Mouse (Mus musculus) heart, embryonic 16.5 days (tissue): Measurements from ENCODE around the gene Spdye4b. TPM values are rescaled to one million over a fixed set of nuclear protein-coding genes. Genes with fewer than 3 reads are reported as not detected.
A peak's percentile ranks its signal among the peaks of the same experiment; 100 is the strongest.
"Not testable (repeated sequence)": the region's sequence is repeated elsewhere in the genome, so short reads cannot be mapped to it uniquely, and the experiment has no call there.

ENCODE experiments used
- ATAC-seq: fragments of 200-750 bp; cut with Nextera tagmentation; replicated peaks from 2 replicates; pipeline ENCODE4 v1.8.0; 2017; ENCODE audit warnings: moderate number of reproducible peaks; ENCODE audit not compliant: insufficient read depth, low FRiP score; ENCODE audit errors: extremely low read depth
- H3K27ac ChIP-seq: fragments of 300-500 bp; sonication (generic); 2 replicates; pipeline ENCODE4 v1.5.1; 2014; ENCODE audit warnings: mild to moderate bottlenecking, low read length, control low read depth, moderate library complexity
- H3K27me3 ChIP-seq: fragments of 300-500 bp; sonication (generic); 2 replicates; pipeline ENCODE4 v1.6.1; 2014; ENCODE audit warnings: low read length, mixed read lengths; ENCODE audit not compliant: control insufficient read depth, insufficient read depth
- H3K36me3 ChIP-seq: fragments of 300-500 bp; sonication (generic); 2 replicates; pipeline ENCODE4 v1.6.1; 2014; ENCODE audit not compliant: control insufficient read depth, insufficient read depth
- H3K4me1 ChIP-seq: fragments of 300-500 bp; sonication (generic); 2 replicates; pipeline ENCODE4 v1.6.1; 2014; ENCODE audit warnings: low read length, mixed read lengths; ENCODE audit not compliant: control insufficient read depth, insufficient read depth
- H3K4me2 ChIP-seq: fragments of 300-500 bp; sonication (generic); 2 replicates; pipeline ENCODE4 v1.6.1; 2014; ENCODE audit warnings: low read depth, mild to moderate bottlenecking, control low read depth, low read length
- H3K4me3 ChIP-seq: fragments of 300-500 bp; sonication (generic); 2 replicates; pipeline ENCODE4 v1.5.1; 2014; ENCODE audit warnings: mild to moderate bottlenecking, control low read depth, low read length
- H3K9ac ChIP-seq: fragments of 300-500 bp; sonication (generic); 2 replicates; pipeline ENCODE4 v1.6.1; 2014; ENCODE audit warnings: low read length, control low read depth
- H3K9me3 ChIP-seq: fragments of 300-500 bp; sonication (generic); replicated peaks from 2 replicates; pipeline ENCODE4 v1.6.1; 2016; ENCODE audit warnings: low read length; ENCODE audit not compliant: control insufficient read depth
- WGBS: fragments of 180-500 bp; shearing (Covaris S2); extraction: QIAGEN DNeasy Blood & Tissue Kit; methylation state at CpG from one replicate; pipeline ENCODE4 v1.1.7; 2014; 5-methylcytosine and 5-hydroxymethylcytosine counted together
- polyA plus RNA-seq: library from polyadenylated mRNA; unstranded; fragments of >200 nt; fragmentation: Nextera tagmentation; extraction: Ambion mirVana; gene quantifications from 2 replicates; pipeline ENCODE4 v1.2.1, GENCODE M21; 2015

Spdye4b gene
- polyA plus RNA-seq, 1 experiment from 2014 or later, result not detected

GRCm38 (mm10) chr5:143194747-143195146, 13.9 kb downstream of the Spdye4b start:
- not testable (repeated sequence) for ATAC-seq, H3K4me2 ChIP-seq, H3K27ac ChIP-seq, H3K4me3 ChIP-seq, H3K27me3 ChIP-seq, H3K9ac ChIP-seq, H3K4me1 ChIP-seq, H3K36me3 ChIP-seq, H3K9me3 ChIP-seq
- 53% methylated on average over 8 of the region's 8 CpGs for WGBS

- Histone ChIP-seq H3K9ac (no peak overlapping the region), H3K4me1 (no peaks in the 10 kb centered on the region), H3K4me3 (no peak overlapping the region), H3K36me3 (no peaks in the 10 kb centered on the region), H3K4me2 (no peak overlapping the region), H3K9me3 (no peaks in the 10 kb centered on the region), H3K27me3 (no peaks in the 10 kb centered on the region), H3K27ac (no peak overlapping the region)
- 69% methylated on average over 2 of the region's 2 CpGs for whole genome bisulfite sequencing
- no peak for ATAC-seq
These were observed 14.3 kb downstream of the Spdye4b start for GRCm38 (mm10) chr5:143195166-143195565.

- no peaks in the 10 kb centered on the region for H3K36me3 ChIP-seq
- H3K4me2 ChIP-seq, result no peak overlapping the region
- H3K9ac ChIP-seq, result no peak overlapping the region
- H3K4me3 ChIP-seq, result no peak overlapping the region
- no peaks in the 10 kb centered on the region for H3K27me3 ChIP-seq
- no peak for ATAC-seq
- H3K4me1 ChIP-seq, result no peaks in the 10 kb centered on the region
- no peaks in the 10 kb centered on the region for H3K9me3 ChIP-seq
- no peak overlapping the region for H3K27ac ChIP-seq
- WGBS, result 72% methylated on average over 4 of the region's 4 CpGs
These were observed 15.7 kb downstream of the Spdye4b start for GRCm38 (mm10) chr5:143196506-143196905.

- H3K27me3 ChIP-seq, result no peaks in the 10 kb centered on the region
- no peak overlapping the region for H3K27ac ChIP-seq
- no peak overlapping the region for H3K9ac ChIP-seq
- no peak overlapping the region for H3K4me3 ChIP-seq
- no peak overlapping the region for H3K4me2 ChIP-seq
- H3K9me3 ChIP-seq, result peaks cover 9% of the 10 kb centered on the region
- no peaks in the 10 kb centered on the region for H3K36me3 ChIP-seq
- WGBS, result 78% methylated on average over 3 of the region's 3 CpGs
- no peak for ATAC-seq
- no peaks in the 10 kb centered on the region for H3K4me1 ChIP-seq
These were observed 24.2 kb downstream of the Spdye4b start for GRCm38 (mm10) chr5:143205015-143205414.

- no peak overlapping the region for H3K9ac ChIP-seq
- no peak overlapping the region for H3K27ac ChIP-seq
- 81% methylated on average over 2 of the region's 2 CpGs for WGBS
- H3K4me3 ChIP-seq, result no peak overlapping the region
- H3K27me3 ChIP-seq, result no peaks in the 10 kb centered on the region
- H3K9me3 ChIP-seq, result peaks cover 1% of the 10 kb centered on the region
- H3K36me3 ChIP-seq, result no peaks in the 10 kb centered on the region
- no peak overlapping the region for H3K4me2 ChIP-seq
- no peak for ATAC-seq
- no peaks in the 10 kb centered on the region for H3K4me1 ChIP-seq
These were observed 33.0 kb downstream of the Spdye4b start for GRCm38 (mm10) chr5:143213832-143214231.

GRCm38 (mm10) chr5:143220996-143221395, 40.2 kb downstream of the Spdye4b start:
- no peak overlapping the region for H3K4me3 ChIP-seq
- WGBS, result 74% methylated on average over 5 of the region's 5 CpGs
- no peaks in the 10 kb centered on the region for H3K9me3 ChIP-seq
- H3K27me3 ChIP-seq, result no peaks in the 10 kb centered on the region
- no peak overlapping the region for H3K4me2 ChIP-seq
- ATAC-seq, result no peak
- H3K4me1 ChIP-seq, result no peaks in the 10 kb centered on the region
- H3K36me3 ChIP-seq, result no peaks in the 10 kb centered on the region
- no peak overlapping the region for H3K9ac ChIP-seq
- no peak overlapping the region for H3K27ac ChIP-seq

GRCm38 (mm10) chr5:143222287-143222686, 41.5 kb downstream of the Spdye4b start:
- no peak overlapping the region for H3K4me3 ChIP-seq
- H3K9ac ChIP-seq, result no peak overlapping the region
- WGBS, result 69% methylated on average over 1 of the region's 1 CpGs
- H3K4me2 ChIP-seq, result no peak overlapping the region
- H3K36me3 ChIP-seq, result no peaks in the 10 kb centered on the region
- no peaks in the 10 kb centered on the region for H3K9me3 ChIP-seq
- H3K4me1 ChIP-seq, result no peaks in the 10 kb centered on the region
- no peak for ATAC-seq
- H3K27me3 ChIP-seq, result no peaks in the 10 kb centered on the region
- no peak overlapping the region for H3K27ac ChIP-seq

GRCm38 (mm10) chr5:143226790-143227189, 46.0 kb downstream of the Spdye4b start, which contains the start of gene Spdye4a:
TSS of gene Spdye4a (minus strand) at chr5:143226890.
- Histone ChIP-seq H3K36me3 (no peaks in the 10 kb centered on the region), H3K27me3 (no peaks in the 10 kb centered on the region), H3K4me1 (no peaks in the 10 kb centered on the region), H3K4me3 (no peak within 1 kb of the TSS), H3K27ac (no peak within 1 kb of the TSS), H3K9ac (no peak within 1 kb of the TSS), H3K9me3 (0 out of 2 replicates have a peak, but pooled peaks cover 3% of the 10 kb centered on the region), H3K4me2 (no peak within 1 kb of the TSS)
- 78% methylated on average over 3 of the region's 3 CpGs for WGBS
- no peak for ATAC-seq

GRCm38 (mm10) chr5:143235028-143235693, 54.3 kb downstream of the Spdye4b start, which contains the start of gene Zfp12:
TSS of gene Zfp12 (plus strand) at chr5:143235163.
- Histone ChIP-seq H3K4me1 (peaks cover 13% of the 10 kb centered on the region), H3K36me3 (peaks cover 17% of the 10 kb centered on the region), H3K27ac (peak within 1 kb of the TSS; percentile 97), H3K27me3 (no peaks in the 10 kb centered on the region), H3K9ac (peak within 1 kb of the TSS; percentile 98), H3K9me3 (no peaks in the 10 kb centered on the region), H3K4me3 (peak within 1 kb of the TSS; percentile 89), H3K4me2 (peak within 1 kb of the TSS; percentile 95)
- ATAC-seq, result peak; percentile 99
- under 1% methylated on average over 58 of the region's 58 CpGs for WGBS
